Mouse (Mus musculus): Measurements from ENCODE around the gene Hypk.

- TF ChIP-seq POLR2A (IDR thresholded peaks at IDR 0.05; ENCODE audit: borderline replicate concordance, control insufficient read depth, low read depth, low read length) (no peak), CTCF (IDR thresholded peaks at IDR 0.05; ENCODE audit: control insufficient read depth, insufficient read depth, low read length) (no peak)
Measured at GRCm38 (mm10) chr2:121445117-121445516, 8.0 kb upstream of the Hypk start.
